Mouse (Mus musculus) intestine, embryonic 14.5 days (tissue): ENCODE results near the gene Nkx2-1. TPM values are rescaled to one million over a fixed set of nuclear protein-coding genes. Genes with fewer than 3 reads are reported as not detected.
"Not testable (repeated sequence)": the region's sequence is repeated elsewhere in the genome, so short reads cannot be mapped to it uniquely, and the experiment has no call there.

Source experiments
- ATAC-seq: fragments of 200-750 bp; cut with Nextera tagmentation; replicated peaks from 2 replicates; pipeline ENCODE4 v1.8.0; 2017; ENCODE audit warnings: low read depth, moderate number of reproducible peaks, moderate TSS enrichment, moderate library complexity; ENCODE audit not compliant: low FRiP score, low TSS enrichment
- DNase-seq: peaks from one replicate; pipeline ENCODE4 v3.0.0-alpha.2; 2018; ENCODE audit warnings: low spot score
- H3K27ac ChIP-seq: fragments of 300-500 bp; sonication (generic); 2 replicates; pipeline ENCODE4 v1.5.1; 2014; ENCODE audit warnings: low read depth, mild to moderate bottlenecking, control low read depth
- H3K27me3 ChIP-seq: fragments of 300-500 bp; sonication (generic); replicated peaks from 2 replicates; pipeline ENCODE4 v1.6.1; 2014; ENCODE audit warnings: low read length, control low read depth; ENCODE audit not compliant: control insufficient read depth, insufficient read depth
- H3K36me3 ChIP-seq: fragments of 300-500 bp; sonication (generic); 2 replicates; pipeline ENCODE4 v1.6.1; 2014; ENCODE audit warnings: low read length, control low read depth; ENCODE audit not compliant: control insufficient read depth, insufficient read depth
- H3K4me1 ChIP-seq: fragments of 300-500 bp; sonication (generic); replicated peaks from 2 replicates; pipeline ENCODE4 v1.6.1; 2014; ENCODE audit warnings: low read length, control low read depth, mixed read lengths; ENCODE audit not compliant: control insufficient read depth, insufficient read depth
- H3K4me2 ChIP-seq: fragments of 300-500 bp; sonication (generic); 2 replicates; pipeline ENCODE4 v1.6.1; 2014; ENCODE audit warnings: low read length
- H3K4me3 ChIP-seq: fragments of 300-500 bp; sonication (generic); 2 replicates; pipeline ENCODE4 v1.5.1; 2014; ENCODE audit warnings: low read depth, low read length, control low read depth, mixed read lengths
- H3K9ac ChIP-seq: fragments of 300-500 bp; sonication (generic); 2 replicates; pipeline ENCODE4 v1.6.1; 2014; ENCODE audit warnings: mild to moderate bottlenecking, low read length
- H3K9me3 ChIP-seq: fragments of 300-500 bp; sonication (generic); 2 replicates; pipeline ENCODE4 v1.6.1; 2016; ENCODE audit warnings: low read length, control low read depth; ENCODE audit not compliant: control insufficient read depth
- WGBS: fragments of 180-500 bp; shearing (Covaris S2); extraction: QIAGEN DNeasy Blood & Tissue Kit; methylation state at CpG from one replicate; pipeline ENCODE4 v1.1.7; 2014; 5-methylcytosine and 5-hydroxymethylcytosine counted together
- polyA plus RNA-seq: library from polyadenylated mRNA; unstranded; fragments of >200 nt; fragmentation: Nextera tagmentation; extraction: Ambion mirVana; gene quantifications from 2 replicates; pipeline ENCODE4 v1.2.1, GENCODE M21; 2014

Nkx2-1 gene
- polyA plus RNA-seq, 1 experiment from 2014 or later: not detected

DNA sequence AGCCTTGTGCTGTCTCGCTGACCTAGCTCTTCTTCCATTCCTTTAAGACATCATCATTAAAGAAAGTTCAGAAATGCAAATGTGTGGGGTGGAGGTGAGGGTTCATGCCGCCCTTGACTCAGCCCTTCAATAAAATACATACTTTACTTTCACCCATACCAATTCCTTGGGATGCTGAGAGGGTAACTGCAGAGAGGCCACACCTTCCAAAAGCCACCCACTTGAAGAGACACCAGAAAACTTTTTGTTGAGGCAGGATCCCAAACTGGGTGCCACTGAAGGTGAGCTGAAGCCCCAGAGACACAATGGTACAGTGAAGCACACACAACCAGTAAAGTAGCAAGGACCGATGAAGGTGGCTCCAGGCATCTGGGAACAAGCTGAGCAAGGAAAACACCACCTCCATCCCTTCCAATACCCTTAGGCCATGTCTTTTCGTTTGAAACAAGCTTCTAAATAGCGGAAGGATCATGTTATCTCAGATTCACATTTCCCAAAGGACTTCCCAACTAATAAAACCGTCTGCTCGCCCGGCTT is 8.6 kb downstream of the Nkx2-1 start:
- WGBS: 5% methylated on average over 8 of the region's 8 CpGs
- peaks cover 96% of the 10 kb centered on the region for H3K27me3 ChIP-seq
- H3K9ac ChIP-seq: no peak overlapping the region
- H3K4me1 ChIP-seq: no peaks in the 10 kb centered on the region
- no peak for ATAC-seq
- no peak overlapping the region for H3K4me2 ChIP-seq
- no peaks in the 10 kb centered on the region for H3K9me3 ChIP-seq
- H3K27ac ChIP-seq: no peak overlapping the region
- no peak for DNase-seq
- no peaks in the 10 kb centered on the region for H3K36me3 ChIP-seq
- no peak overlapping the region for H3K4me3 ChIP-seq

DNA sequence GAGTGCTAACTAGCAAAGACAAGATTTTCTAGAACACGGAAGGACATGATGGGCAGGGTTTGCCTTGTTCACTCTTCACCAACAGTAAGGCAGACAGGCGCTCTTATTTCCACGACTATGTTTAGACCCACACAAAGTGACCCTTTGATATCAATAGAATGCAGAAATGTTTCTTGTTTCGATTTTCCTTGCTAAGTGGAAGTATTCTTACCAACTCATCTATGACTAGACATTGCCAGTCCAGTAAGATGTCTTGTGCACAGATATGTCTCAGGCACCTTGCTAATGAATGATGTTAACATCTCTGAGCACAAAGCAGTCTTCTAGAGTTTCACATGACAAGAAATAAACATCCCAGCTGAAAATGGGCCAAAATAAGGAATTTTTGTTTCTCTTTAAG is 9.6 kb downstream of the Nkx2-1 start:
- Histone ChIP-seq H3K4me3 (no peak overlapping the region), H3K4me2 (no peak overlapping the region)

GRCm38 (mm10) chr12:56525219-56525797 is 11.4 kb downstream of the Nkx2-1 start:
- not testable (repeated sequence) for H3K27ac ChIP-seq, H3K9ac ChIP-seq, ATAC-seq, H3K4me2 ChIP-seq, H3K9me3 ChIP-seq, H3K36me3 ChIP-seq, H3K4me3 ChIP-seq, DNase-seq, H3K4me1 ChIP-seq
- peaks cover 96% of the 10 kb centered on the region for H3K27me3 ChIP-seq
- 8% methylated on average over 9 of the region's 16 CpGs for WGBS

More for the DNA sequence above, 9.6 kb downstream of the Nkx2-1 start:
- 26% methylated on average over 4 of the region's 4 CpGs for WGBS
- DNase-seq (no peak), ATAC-seq (no peak)
- no peak overlapping the region for H3K27ac ChIP-seq
- H3K9me3 ChIP-seq: no peaks in the 10 kb centered on the region
- H3K4me1 ChIP-seq: no peaks in the 10 kb centered on the region
- H3K36me3 ChIP-seq: no peaks in the 10 kb centered on the region
- H3K9ac ChIP-seq: no peak overlapping the region
- peaks cover 98% of the 10 kb centered on the region for H3K27me3 ChIP-seq

DNA sequence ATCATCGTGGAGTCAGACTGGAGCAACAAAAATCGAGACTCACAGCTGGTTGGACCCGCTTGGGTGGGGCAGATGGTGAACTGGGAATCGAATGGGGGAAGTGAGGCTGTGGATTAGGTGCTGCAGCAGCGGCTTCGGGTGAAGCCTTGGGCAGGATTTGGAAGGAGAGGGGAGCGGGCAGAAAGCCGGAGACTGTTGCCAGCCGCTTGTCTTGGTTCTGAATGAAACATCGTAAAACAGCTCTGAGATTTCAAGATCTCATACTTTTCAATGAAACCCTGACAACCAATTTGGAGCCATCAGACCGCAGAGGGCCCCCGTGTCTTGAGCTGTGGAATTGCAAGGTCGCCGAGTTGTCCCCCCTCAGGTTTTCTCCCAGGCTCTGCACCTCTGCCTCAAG is 12.5 kb downstream of the Nkx2-1 start:
- Histone ChIP-seq H3K9ac (no peak overlapping the region), H3K27ac (no peak overlapping the region), H3K4me2 (no peak overlapping the region), H3K4me3 (no peak overlapping the region), H3K36me3 (no peaks in the 10 kb centered on the region), H3K27me3 (peaks cover 96% of the 10 kb centered on the region), H3K9me3 (no peaks in the 10 kb centered on the region), H3K4me1 (no peaks in the 10 kb centered on the region)
- DNase-seq (no peak), ATAC-seq (no peak)
- WGBS: 11% methylated on average over 14 of the region's 14 CpGs

DNA sequence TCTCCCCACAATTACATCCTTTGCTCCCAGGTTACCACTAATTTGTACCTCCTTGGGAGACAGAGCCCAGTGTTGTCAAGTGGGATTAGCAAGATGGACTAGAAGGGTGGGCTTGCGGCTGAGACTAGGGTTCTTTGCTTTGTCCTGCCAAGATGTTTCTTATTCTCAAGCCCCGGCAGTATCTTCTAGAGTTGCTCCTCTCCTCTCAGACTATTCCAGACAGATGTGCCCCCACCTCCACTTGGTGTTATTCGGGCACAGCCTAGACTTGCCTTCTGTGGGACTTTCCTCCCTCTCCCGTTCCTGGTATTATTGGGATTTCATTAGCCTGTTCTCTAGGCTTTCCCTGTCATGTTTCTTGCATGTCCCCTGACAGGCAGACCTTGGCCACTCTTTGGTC is 14.5 kb downstream of the Nkx2-1 start:
- H3K9ac ChIP-seq: no peak overlapping the region
- H3K4me2 ChIP-seq: no peak overlapping the region
- H3K4me1 ChIP-seq: no peaks in the 10 kb centered on the region
- H3K27ac ChIP-seq: no peak overlapping the region
- no peak overlapping the region for H3K4me3 ChIP-seq
- ATAC-seq (no peak), DNase-seq (no peak)
- H3K27me3 ChIP-seq: peaks cover 95% of the 10 kb centered on the region
- 22% methylated on average over 4 of the region's 4 CpGs for WGBS
- H3K9me3 ChIP-seq: no peaks in the 10 kb centered on the region
- no peaks in the 10 kb centered on the region for H3K36me3 ChIP-seq

DNA sequence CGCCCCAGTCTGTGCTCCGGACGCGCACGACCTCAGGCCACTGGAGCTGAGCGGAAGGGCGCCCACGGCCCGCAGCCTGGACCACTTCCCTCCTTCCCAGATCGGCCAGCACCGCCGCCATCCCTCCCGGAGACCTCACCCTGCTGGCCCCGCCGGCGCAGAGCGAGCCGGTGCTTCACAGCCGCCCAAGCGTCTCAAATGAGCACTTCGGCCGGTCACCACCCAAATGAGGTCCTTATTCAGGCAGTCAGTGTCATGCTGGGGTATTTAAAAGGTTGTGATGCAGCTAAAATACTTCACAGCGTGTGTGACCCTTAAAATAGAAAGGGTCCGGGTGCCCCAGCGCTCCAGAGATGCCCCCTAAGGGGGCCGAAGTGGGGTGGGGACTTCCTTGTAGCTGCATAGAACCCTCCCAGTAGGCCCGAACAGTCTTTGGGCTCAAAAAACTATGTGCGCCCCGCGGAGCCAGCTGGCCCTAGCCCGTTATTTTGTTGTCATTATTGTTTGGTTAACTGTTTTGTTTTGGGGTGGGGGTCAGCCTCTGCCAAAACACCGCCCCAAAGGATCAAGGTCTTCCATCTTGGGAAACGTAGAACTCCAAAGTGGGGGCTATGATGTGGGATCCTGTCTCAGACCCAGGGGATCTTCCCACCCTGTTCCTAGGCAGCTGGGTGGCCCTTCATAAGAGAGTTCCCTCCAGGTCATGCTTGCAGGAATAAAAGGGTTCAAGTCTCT is 15.4 kb downstream of the Nkx2-1 start:
- H3K4me3 ChIP-seq: no peak overlapping the region
- no peak for ATAC-seq

DNA sequence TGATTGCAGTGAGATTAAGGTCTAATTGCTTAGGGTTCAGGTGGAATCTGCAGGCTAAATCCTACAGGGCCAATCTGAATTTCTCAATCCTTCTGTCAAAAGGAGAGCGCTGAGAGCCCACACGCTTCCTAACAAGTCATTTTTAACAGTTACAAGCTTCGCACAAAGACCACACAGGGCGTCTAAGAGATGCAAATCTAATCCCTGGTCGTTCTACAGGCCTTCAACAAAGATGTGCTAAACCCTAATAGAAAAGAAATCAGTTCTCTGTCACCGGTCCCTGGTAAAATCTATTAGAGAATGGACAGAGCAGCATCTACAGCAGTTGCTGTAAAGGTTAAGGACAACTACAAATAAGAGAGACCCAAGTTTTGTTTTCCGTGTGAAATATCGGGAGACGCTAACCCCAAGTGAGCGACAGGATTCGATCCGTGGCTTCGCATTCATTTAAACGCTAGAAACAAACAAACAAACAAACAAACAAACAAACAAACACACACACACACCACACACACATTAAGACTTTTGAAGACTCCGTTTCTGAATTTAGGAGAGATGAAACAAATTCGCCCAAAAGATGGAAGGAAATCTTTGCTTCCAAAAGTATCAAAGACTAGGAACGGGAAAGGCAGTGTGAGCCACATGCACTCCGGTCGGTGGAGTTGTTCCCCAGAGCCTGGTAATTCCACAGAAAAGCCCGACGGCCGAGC is 16.2 kb downstream of the Nkx2-1 start:
- H3K9me3 ChIP-seq: no peaks in the 10 kb centered on the region
- no peak for DNase-seq
- no peaks in the 10 kb centered on the region for H3K4me1 ChIP-seq
- WGBS: 2% methylated on average over 22 of the region's 22 CpGs
- H3K4me3 ChIP-seq: no peak overlapping the region
- no peak overlapping the region for H3K27ac ChIP-seq
- ATAC-seq: no peak
- no peak overlapping the region for H3K4me2 ChIP-seq
- no peaks in the 10 kb centered on the region for H3K36me3 ChIP-seq
- peaks cover 85% of the 10 kb centered on the region for H3K27me3 ChIP-seq
- no peak overlapping the region for H3K9ac ChIP-seq

More for the DNA sequence above, 15.4 kb downstream of the Nkx2-1 start:
- no peak overlapping the region for H3K27ac ChIP-seq
- no peaks in the 10 kb centered on the region for H3K4me1 ChIP-seq
- peaks cover 92% of the 10 kb centered on the region for H3K27me3 ChIP-seq
- H3K36me3 ChIP-seq: no peaks in the 10 kb centered on the region
- no peak overlapping the region for H3K4me2 ChIP-seq
- DNase-seq: peak; percentile 68
- WGBS: under 1% methylated on average over 33 of the region's 33 CpGs
- H3K9me3 ChIP-seq: no peaks in the 10 kb centered on the region
- H3K9ac ChIP-seq: no peak overlapping the region

DNA sequence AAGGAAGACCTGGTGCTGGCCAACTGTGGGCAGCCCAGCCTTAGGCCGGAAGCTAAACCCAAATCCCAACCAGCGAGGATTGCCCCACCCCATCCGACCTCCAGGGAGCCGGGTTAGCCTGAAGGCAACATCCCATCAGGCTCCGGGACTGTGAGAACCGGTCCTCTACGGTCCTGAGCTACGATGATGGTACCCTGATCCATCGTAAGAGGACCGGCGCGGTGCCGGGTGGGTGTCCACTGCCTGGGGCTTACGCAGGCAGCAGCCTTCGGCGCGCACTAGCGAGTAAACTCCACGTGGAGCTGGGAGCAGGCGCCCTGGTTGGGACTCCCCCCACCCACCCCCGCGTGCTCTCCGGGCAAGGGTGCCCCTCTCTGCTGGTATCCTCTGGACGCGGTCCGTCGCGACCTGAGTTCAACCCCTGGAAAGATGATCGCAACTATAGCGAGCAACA is 16.9 kb downstream of the Nkx2-1 start:
- H3K27ac ChIP-seq: no peak overlapping the region
- ATAC-seq: 0 out of 2 replicates have a peak, but pooled peaks have one; percentile 23
- no peak overlapping the region for H3K9ac ChIP-seq
- H3K4me3 ChIP-seq: no peak overlapping the region
- no peak for DNase-seq
- no peaks in the 10 kb centered on the region for H3K4me1 ChIP-seq
- no peaks in the 10 kb centered on the region for H3K9me3 ChIP-seq
- H3K36me3 ChIP-seq: no peaks in the 10 kb centered on the region
- no peak overlapping the region for H3K4me2 ChIP-seq
- H3K27me3 ChIP-seq: peaks cover 79% of the 10 kb centered on the region
- under 1% methylated on average over 30 of the region's 30 CpGs for WGBS
